Mouse (Mus musculus): ENCODE measurements around the gene Hist1h3h. TPM values are rescaled to one million over a fixed set of nuclear protein-coding genes. Genes with fewer than 3 reads are reported as not detected.
A peak's percentile ranks its signal among the peaks of the same experiment; 100 is the strongest.

Gene Hist1h3h
- total RNA-seq, 2 experiments from 2014 or later = 143 to 379 TPM

GRCm38 (mm10) chr13:21722993-21723836 lies 5.8 kb downstream of the Hist1h3h start:
- ATAC-seq (replicated peaks; ENCODE audit: low FRiP score, poor library complexity, severe bottlenecking) = no peak

- no peak for ATAC-seq (replicated peaks; ENCODE audit: low FRiP score, poor library complexity, severe bottlenecking)
These were observed 10.6 kb downstream of the Hist1h3h start for GRCm38 (mm10) chr13:21727948-21728572.

GRCm38 (mm10) chr13:21729544-21729943 lies 12.1 kb downstream of the Hist1h3h start:
- ATAC-seq (replicated peaks; ENCODE audit: low FRiP score, poor library complexity, severe bottlenecking) = no peak

- no peak for ATAC-seq (replicated peaks; ENCODE audit: low FRiP score, poor library complexity, severe bottlenecking)
These were observed 16.0 kb downstream of the Hist1h3h start for GRCm38 (mm10) chr13:21733466-21733865.

GRCm38 (mm10) chr13:21734010-21734905 lies 16.8 kb downstream of the Hist1h3h start:
- peak; percentile 68 for ATAC-seq (replicated peaks; ENCODE audit: low FRiP score, poor library complexity, severe bottlenecking)

GRCm38 (mm10) chr13:21734906-21735767 lies 17.7 kb downstream of the Hist1h3h start, which contains the start of gene Hist1h4j:
Gene Hist1h4j, plus strand, starts transcription at chr13:21735064.
- peak; percentile 89 for ATAC-seq (replicated peaks; ENCODE audit: low FRiP score, poor library complexity, severe bottlenecking)

- ATAC-seq (replicated peaks; ENCODE audit: low FRiP score, poor library complexity, severe bottlenecking) = no peak
These were observed 27.5 kb downstream of the Hist1h3h start for GRCm38 (mm10) chr13:21745006-21745405.

GRCm38 (mm10) chr13:21749387-21750158 lies 32.1 kb downstream of the Hist1h3h start:
- 0 out of 2 replicates have a peak, but pooled peaks have one; percentile 4 for ATAC-seq (replicated peaks; ENCODE audit: low FRiP score, poor library complexity, severe bottlenecking)

- ATAC-seq (replicated peaks; ENCODE audit: low FRiP score, poor library complexity, severe bottlenecking) = peak; percentile 51
These were observed 32.9 kb downstream of the Hist1h3h start, which contains the start of gene Hist1h4k for GRCm38 (mm10) chr13:21750159-21751017. Gene Hist1h4k, minus strand, starts transcription at chr13:21750505.

GRCm38 (mm10) chr13:21751417-21751816 lies 34.0 kb downstream of the Hist1h3h start:
- no peak for ATAC-seq (replicated peaks; ENCODE audit: low FRiP score, poor library complexity, severe bottlenecking)

GRCm38 (mm10) chr13:21751827-21752226 lies 34.4 kb downstream of the Hist1h3h start:
- ATAC-seq (replicated peaks; ENCODE audit: low FRiP score, poor library complexity, severe bottlenecking) = no peak

GRCm38 (mm10) chr13:21752356-21752755 lies 34.9 kb downstream of the Hist1h3h start:
- peak; percentile 7; the same call in 1 of the 2 replicates for ATAC-seq (replicated peaks; ENCODE audit: low FRiP score, poor library complexity, severe bottlenecking)

GRCm38 (mm10) chr13:21753051-21753523 lies 35.6 kb downstream of the Hist1h3h start:
- 0 out of 2 replicates have a peak, but pooled peaks have one; percentile 4 for ATAC-seq (replicated peaks; ENCODE audit: low FRiP score, poor library complexity, severe bottlenecking)

- peak; percentile 71 for ATAC-seq (replicated peaks; ENCODE audit: low FRiP score, poor library complexity, severe bottlenecking)
These were observed 36.2 kb downstream of the Hist1h3h start, which contains the start of the genes Hist1h2ak and Hist1h2bn for GRCm38 (mm10) chr13:21753524-21754285. Gene Hist1h2ak, minus strand, starts transcription at chr13:21753827. Gene Hist1h2bn, plus strand, starts transcription at chr13:21754123.

GRCm38 (mm10) chr13:21754294-21755001 lies 37.0 kb downstream of the Hist1h3h start:
- ATAC-seq (replicated peaks; ENCODE audit: low FRiP score, poor library complexity, severe bottlenecking) = peak; percentile 44

- no peak for ATAC-seq (replicated peaks; ENCODE audit: low FRiP score, poor library complexity, severe bottlenecking)
These were observed 38.2 kb downstream of the Hist1h3h start for GRCm38 (mm10) chr13:21755707-21756106.

Measured in erythroid progenitor cell, adult 5-6 weeks (primary cell).